Mouse (Mus musculus): ENCODE data around the gene Ckap5.

GRCm38 (mm10) chr2:91649553-91650359 lies 123.2 kb downstream of the Ckap5 start, which contains the start of the genes Zfp408 and Arhgap1:
- no peak for TF ChIP-seq TCF3 (IDR thresholded peaks at IDR 0.05; ENCODE audit: insufficient read length, low read depth)
- peak; percentile 88 for TF ChIP-seq POLR2A (IDR thresholded peaks at IDR 0.05; ENCODE audit: insufficient read length, low read depth)
- TF ChIP-seq REST (IDR thresholded peaks at IDR 0.05; ENCODE audit: insufficient read depth, insufficient read length), result no peak
